Mouse (Mus musculus) granulocyte monocyte progenitor cell, adult 5-6 weeks (primary cell): ENCODE data around the gene F2rl1. TPM values are rescaled to one million over a fixed set of nuclear protein-coding genes. Genes with fewer than 3 reads are reported as not detected.

ENCODE experiments used
- ATAC-seq: replicated peaks from 2 replicates; pipeline ENCODE4 v1.8.0; 2016; ENCODE audit warnings: mild to moderate bottlenecking, moderate TSS enrichment, inconsistent platforms; ENCODE audit not compliant: poor library complexity, severe bottlenecking
- total RNA-seq, 2 experiments: library from RNA; stranded (forward) in 1 of 2; stranded (reverse) in 1 of 2; fragments of 200-712, 200-1000 nt in 1 of 2; fragments of >200 nt in 1 of 2; fragmentation: Nextera tagmentation in 1 of 2; gene quantifications; 2 replicates each; pipeline ENCODE4 v1.2.3; 2014 to 2017

Gene F2rl1
- total RNA-seq, 2 experiments from 2014 or later = 0.41 to 0.77 TPM

GRCm38 (mm10) chr13:95475124-95475523, 49.9 kb downstream of the F2rl1 start:
- ATAC-seq = no peak

DNA sequence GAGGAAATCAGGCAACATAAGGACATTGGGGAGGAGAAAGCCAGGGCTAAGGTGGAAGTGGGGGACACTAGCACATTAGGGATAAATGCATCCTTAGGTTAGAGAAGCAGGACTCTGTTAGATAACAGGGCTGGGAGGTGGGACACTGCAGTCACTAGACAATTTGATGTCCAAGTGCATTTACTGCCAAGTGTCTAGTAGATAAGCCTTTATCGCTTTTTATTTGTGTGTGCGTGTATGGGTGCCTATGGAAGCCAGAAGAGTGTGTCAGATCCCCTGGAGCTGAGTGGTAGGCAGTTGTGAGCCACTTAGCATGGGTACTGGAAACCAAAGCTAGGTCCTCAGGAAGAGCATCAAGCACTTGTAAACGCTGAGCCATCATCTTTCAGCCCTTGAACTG, 50.7 kb downstream of the F2rl1 start:
- ATAC-seq = no peak

DNA sequence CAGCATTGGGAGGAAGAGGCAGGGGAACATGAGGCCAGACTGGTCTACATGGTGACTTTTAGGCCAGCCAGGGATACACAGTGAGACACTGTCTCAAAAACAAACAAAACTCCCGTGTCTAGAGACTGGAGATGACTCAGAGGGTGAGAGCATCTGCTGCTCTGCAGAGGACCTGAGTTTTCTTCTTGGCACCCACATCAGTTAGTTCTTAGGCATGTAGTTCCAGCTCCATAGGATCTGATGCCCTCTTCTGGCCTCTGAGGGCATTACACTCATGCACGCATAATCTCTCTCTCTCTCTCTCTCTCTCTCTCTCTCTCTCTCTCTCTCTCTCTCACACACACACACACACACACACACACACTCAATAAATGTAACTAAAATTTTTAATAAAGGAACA, 54.1 kb downstream of the F2rl1 start:
- peak; percentile 65 for ATAC-seq

Other genes with a start within 250 kb of the F2rl1 start
- gene Zbed3, start 201.6 kb downstream of the F2rl1 start, total RNA-seq (2014; fragmentation: Nextera tagmentation) = 32.4 and 32.9 TPM in 2 replicates
- gene Zbed3, start 201.6 kb downstream of the F2rl1 start, total RNA-seq (2017) = 4.6 and 5.0 TPM in 2 replicates
- gene Aggf1, start 149.9 kb downstream of the F2rl1 start, total RNA-seq (2014; fragmentation: Nextera tagmentation) = 28.1 and 37.4 TPM in 2 replicates
- 41.3 and 52.6 TPM in 2 replicates for gene Aggf1, start 149.9 kb downstream of the F2rl1 start, total RNA-seq (2017)
- gene Crhbp, start 80.3 kb downstream of the F2rl1 start, total RNA-seq (2014; fragmentation: Nextera tagmentation) = not detected in 2 replicates
- gene Crhbp, start 80.3 kb downstream of the F2rl1 start, total RNA-seq (2017) = not detected in 2 replicates
- gene S100z, start 46.5 kb downstream of the F2rl1 start, total RNA-seq (2014; fragmentation: Nextera tagmentation) = not detected in 2 replicates
- not detected in 2 replicates for gene S100z, start 46.5 kb downstream of the F2rl1 start, total RNA-seq (2017)
- 0.70 and 2.6 TPM in 2 replicates for gene F2r, start 93.3 kb upstream of the F2rl1 start, total RNA-seq (2014; fragmentation: Nextera tagmentation)
- gene F2r, start 93.3 kb upstream of the F2rl1 start, total RNA-seq (2017) = 2.1 TPM in 2 replicates
- not detected in 2 replicates for gene F2rl2, start 171.6 kb upstream of the F2rl1 start, total RNA-seq (2014; fragmentation: Nextera tagmentation)
- gene F2rl2, start 171.6 kb upstream of the F2rl1 start, total RNA-seq (2017) = 0.09 and 1.1 TPM in 2 replicates